Mouse (Mus musculus) ES-Bruce4 (cell line): Measurements from ENCODE around the gene Mtif3. TPM values are rescaled to one million over a fixed set of nuclear protein-coding genes. Genes with fewer than 3 reads are reported as not detected.
A peak's percentile ranks its signal among the peaks of the same experiment; 100 is the strongest.
"Not testable (repeated sequence)": the region's sequence is repeated elsewhere in the genome, so short reads cannot be mapped to it uniquely, and the experiment has no call there.

ENCODE experiments used
- H3K27ac ChIP-seq: 2 replicates; pipeline ENCODE4 v1.5.1; 2012; ENCODE audit warnings: low read length, inconsistent platforms; ENCODE audit not compliant: insufficient read depth
- H3K27me3 ChIP-seq: 2 replicates; pipeline ENCODE4 v1.6.1; 2012; ENCODE audit warnings: mild to moderate bottlenecking, low read length, inconsistent platforms; ENCODE audit not compliant: control insufficient read depth, poor library complexity, insufficient read depth, severe bottlenecking
- H3K36me3 ChIP-seq: 2 replicates; pipeline ENCODE4 v1.6.1; 2012; ENCODE audit warnings: inconsistent platforms, mild to moderate bottlenecking, low read length, moderate library complexity; ENCODE audit not compliant: control insufficient read depth, poor library complexity, insufficient read depth, severe bottlenecking
- H3K4me1 ChIP-seq: one replicate; pipeline ENCODE4 v1.8.1; 2011; ENCODE audit warnings: low read length; ENCODE audit not compliant: control insufficient read depth, insufficient read depth
- H3K4me3 ChIP-seq: 2 replicates; pipeline ENCODE4 v1.5.1; 2011; ENCODE audit warnings: low read depth, mild to moderate bottlenecking, low read length
- H3K9ac ChIP-seq: 2 replicates; pipeline ENCODE4 v1.6.1; 2012; ENCODE audit warnings: low read depth, mild to moderate bottlenecking, inconsistent platforms; ENCODE audit not compliant: poor library complexity, severe bottlenecking
- H3K9me3 ChIP-seq: replicated peaks from 2 replicates; pipeline ENCODE4 v1.6.1; 2012; ENCODE audit warnings: mild to moderate bottlenecking, low read length, inconsistent platforms; ENCODE audit not compliant: control insufficient read depth, poor library complexity, insufficient read depth, severe bottlenecking
- CTCF ChIP-seq: IDR thresholded peaks from one replicate; pipeline ENCODE4 v1.8.1; 2011; ENCODE audit warnings: low read depth, low read length
- EP300 ChIP-seq: IDR thresholded peaks from 2 replicates; pipeline ENCODE4 v1.6.1; 2011; ENCODE audit warnings: low read depth, low read length; ENCODE audit not compliant: insufficient read depth
- POLR2A ChIP-seq: IDR thresholded peaks from one replicate; pipeline ENCODE4 v1.8.1; 2011; ENCODE audit warnings: low read length; ENCODE audit not compliant: insufficient read depth
- polyA plus RNA-seq: library from polyadenylated mRNA; stranded (reverse); fragments of >200 nt; gene quantifications from 2 replicates; pipeline ENCODE4 v1.2.4, GENCODE M21; 2011; ENCODE audit warnings: low read depth; ENCODE audit not compliant: missing spikeins, insufficient read depth, insufficient read length

Mtif3 gene
- polyA plus RNA-seq, 1 experiment: 16.5 TPM

GRCm38 (mm10) chr5:146948041-146948507, 15.5 kb downstream of the Mtif3 start:
- Histone ChIP-seq H3K36me3 (peaks cover 27% of the 10 kb centered on the region), H3K4me3 (peak overlapping the region; percentile 94), H3K9ac (peak overlapping the region; percentile 78), H3K27me3 (no peaks in the 10 kb centered on the region), H3K27ac (peak overlapping the region; percentile 95), H3K9me3 (no peaks in the 10 kb centered on the region), H3K4me1 (peaks cover 4% of the 10 kb centered on the region)
- TF ChIP-seq CTCF (no peak), EP300 (no peak), POLR2A (no peak)

DNA sequence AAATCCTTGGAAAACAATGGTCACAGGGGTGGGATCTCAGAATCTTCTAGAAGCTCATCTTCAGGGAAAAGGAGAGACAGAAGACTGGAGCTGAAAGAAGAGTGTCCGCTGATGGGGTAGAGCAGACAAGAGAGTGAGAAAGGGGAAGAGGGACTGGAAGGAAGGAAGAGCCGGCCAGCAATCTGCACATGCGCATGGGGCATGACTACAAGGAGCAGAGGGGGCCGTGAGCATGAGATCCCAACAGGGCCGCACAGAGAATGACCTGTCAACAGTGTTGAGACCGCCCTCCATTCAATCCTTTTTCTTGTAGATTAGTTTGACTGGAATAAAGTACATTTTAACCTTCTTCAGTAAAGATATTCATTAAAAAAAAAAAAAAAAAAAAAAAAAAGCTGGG, 16.1 kb downstream of the Mtif3 start:
- no peak overlapping the region for H3K4me3 ChIP-seq
- H3K4me1 ChIP-seq: peaks cover 4% of the 10 kb centered on the region
- no peaks in the 10 kb centered on the region for H3K9me3 ChIP-seq
- no peak for TF ChIP-seq CTCF
- no peak for TF ChIP-seq POLR2A
- TF ChIP-seq EP300: no peak
- no peaks in the 10 kb centered on the region for H3K27me3 ChIP-seq
- no peak overlapping the region for H3K27ac ChIP-seq
- peaks cover 21% of the 10 kb centered on the region for H3K36me3 ChIP-seq
- no peak overlapping the region for H3K9ac ChIP-seq

- Histone ChIP-seq H3K9ac (no peak overlapping the region), H3K9me3 (no peaks in the 10 kb centered on the region), H3K36me3 (peaks cover 13% of the 10 kb centered on the region), H3K4me1 (peaks cover 4% of the 10 kb centered on the region), H3K4me3 (no peak overlapping the region), H3K27ac (no peak overlapping the region), H3K27me3 (no peaks in the 10 kb centered on the region)
- TF ChIP-seq CTCF: no peak
- TF ChIP-seq POLR2A: no peak
- no peak for TF ChIP-seq EP300
Observed at GRCm38 (mm10) chr5:146946682-146947081, 16.9 kb downstream of the Mtif3 start.

DNA sequence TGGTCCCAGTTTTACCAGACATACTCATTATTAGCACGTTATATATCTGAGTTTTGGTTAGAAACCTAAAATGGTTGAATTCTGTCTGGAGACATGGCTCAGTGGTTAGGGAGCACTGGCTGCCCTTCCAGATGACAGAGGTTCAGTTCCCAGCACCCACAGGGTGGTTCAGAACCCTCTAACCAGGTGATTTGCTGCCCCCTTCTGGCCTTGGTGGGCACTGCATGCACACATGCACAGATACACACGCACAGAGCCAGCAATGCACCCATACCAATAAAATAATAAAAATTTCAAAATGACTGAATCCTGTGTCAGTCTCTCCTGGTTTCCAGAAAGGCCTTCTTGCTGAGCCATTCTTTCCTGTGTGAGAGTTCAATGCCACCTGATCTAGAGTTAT, 19.0 kb downstream of the Mtif3 start:
- H3K4me1 ChIP-seq: peaks cover 2% of the 10 kb centered on the region
- no peaks in the 10 kb centered on the region for H3K27me3 ChIP-seq
- no peak overlapping the region for H3K4me3 ChIP-seq
- no peak overlapping the region for H3K9ac ChIP-seq
- H3K27ac ChIP-seq: no peak overlapping the region
- H3K9me3 ChIP-seq: no peaks in the 10 kb centered on the region
- TF ChIP-seq EP300: no peak
- TF ChIP-seq CTCF: peak; percentile 50
- H3K36me3 ChIP-seq: no peaks in the 10 kb centered on the region

GRCm38 (mm10) chr5:146942965-146943364, 20.6 kb downstream of the Mtif3 start:
- Histone ChIP-seq H3K36me3 (no peaks in the 10 kb centered on the region), H3K4me1 (no peaks in the 10 kb centered on the region), H3K27ac (no peak overlapping the region), H3K9ac (no peak overlapping the region), H3K9me3 (no peaks in the 10 kb centered on the region), H3K27me3 (no peaks in the 10 kb centered on the region), H3K4me3 (no peak overlapping the region)
- TF ChIP-seq EP300 (no peak), CTCF (no peak), POLR2A (no peak)

- H3K27me3 ChIP-seq, H3K9ac ChIP-seq, H3K9me3 ChIP-seq, H3K27ac ChIP-seq, H3K4me3 ChIP-seq, H3K36me3 ChIP-seq, H3K4me1 ChIP-seq: not testable (repeated sequence)
Observed at GRCm38 (mm10) chr5:146941939-146942338, 21.7 kb downstream of the Mtif3 start.

DNA sequence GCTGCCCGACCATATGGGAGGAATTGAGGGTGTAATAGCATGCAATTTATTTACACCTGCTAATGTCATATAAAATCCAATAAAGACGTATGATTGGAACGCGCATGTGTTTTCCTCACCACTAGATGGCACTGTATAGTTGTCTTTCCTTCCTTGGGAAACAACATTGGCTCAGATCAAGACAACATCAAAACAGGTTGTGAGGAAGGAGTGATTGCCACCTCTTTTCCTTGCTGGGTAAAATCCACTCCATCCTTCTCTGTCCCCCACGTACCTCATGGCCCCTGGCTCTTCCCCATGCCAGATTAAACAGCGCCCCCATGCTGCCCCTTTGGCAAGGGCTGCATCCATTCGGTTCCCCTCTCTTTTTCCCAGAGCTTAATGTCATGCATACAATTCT, 23.4 kb downstream of the Mtif3 start:
- Histone ChIP-seq H3K27me3 (no peaks in the 10 kb centered on the region), H3K4me3 (no peak overlapping the region), H3K36me3 (no peaks in the 10 kb centered on the region), H3K9ac (no peak overlapping the region), H3K27ac (no peak overlapping the region), H3K4me1 (no peaks in the 10 kb centered on the region), H3K9me3 (no peaks in the 10 kb centered on the region)
- TF ChIP-seq POLR2A (no peak), CTCF (peak; percentile 43), EP300 (no peak)
